Mouse (Mus musculus): ENCODE data around the gene Dnm1. TPM values are rescaled to one million over a fixed set of nuclear protein-coding genes. Genes with fewer than 3 reads are reported as not detected.
A peak's percentile ranks its signal among the peaks of the same experiment; 100 is the strongest.

The Dnm1 gene
- polyA plus RNA-seq, 1 experiment from 2014 or later: 4.7 TPM

- under 1% methylated on average over 29 of the region's 29 CpGs for WGBS
- H3K4me3 ChIP-seq (ENCODE audit: control insufficient read depth in 1 of 2, insufficient read depth in 1 of 2, low read depth in 1 of 2, low read length in 2 of 2): peak overlapping the region; percentile 74 to 88
- peak; percentile 42 for ATAC-seq (ENCODE audit: insufficient number of reproducible peaks, insufficient read depth, low FRiP score, low read depth)
- H3K4me2 ChIP-seq (ENCODE audit: low read length): peak overlapping the region; percentile 85
- peak overlapping the region; percentile 94 for H3K9ac ChIP-seq (ENCODE audit: low read length)
- H3K4me1 ChIP-seq (ENCODE audit: control insufficient read depth in 2 of 2, insufficient read depth in 2 of 2, low read length in 2 of 2): peaks cover 3 to 21% of the 10 kb centered on the region in 2 experiments
- H3K36me3 ChIP-seq (ENCODE audit: control insufficient read depth, insufficient read depth, low read length): peaks cover 43% of the 10 kb centered on the region
- no peaks in the 10 kb centered on the region for H3K9me3 ChIP-seq (ENCODE audit: control insufficient read depth, low read length)
- no peaks in the 10 kb centered on the region for H3K27me3 ChIP-seq (ENCODE audit: control insufficient read depth, insufficient read depth, low read length)
- H3K27ac ChIP-seq (replicated peaks in 1 of 2; ENCODE audit: control insufficient read depth in 1 of 2, insufficient read depth in 1 of 2, low read depth in 2 of 2, low read length in 2 of 2): peak overlapping the region; percentile 62 to 80
Observed at GRCm38 (mm10) chr2:32288371-32288931, 64.7 kb downstream of the Dnm1 start.

- Histone ChIP-seq H3K27me3 (ENCODE audit: control insufficient read depth, insufficient read depth, low read length) (no peaks in the 10 kb centered on the region), H3K36me3 (ENCODE audit: control insufficient read depth, insufficient read depth, low read length) (peaks cover 44% of the 10 kb centered on the region), H3K4me3 (ENCODE audit: control insufficient read depth in 1 of 2, insufficient read depth in 1 of 2, low read depth in 1 of 2, low read length in 2 of 2) (peak within 1 kb of the TSS; percentile 88 to 98), H3K4me2 (ENCODE audit: low read length) (peak within 1 kb of the TSS; percentile 92), H3K9ac (ENCODE audit: low read length) (peak within 1 kb of the TSS; percentile 94), H3K27ac (replicated peaks in 1 of 2; ENCODE audit: control insufficient read depth in 1 of 2, insufficient read depth in 1 of 2, low read depth in 2 of 2, low read length in 2 of 2) (peak within 1 kb of the TSS; percentile 64 to 80), H3K4me1 (ENCODE audit: control insufficient read depth in 2 of 2, insufficient read depth in 2 of 2, low read length in 2 of 2) (peaks cover 3 to 21% of the 10 kb centered on the region in 2 experiments), H3K9me3 (ENCODE audit: control insufficient read depth, low read length) (no peaks in the 10 kb centered on the region)
- under 1% methylated on average over 41 of the region's 41 CpGs for WGBS
- ATAC-seq (ENCODE audit: insufficient number of reproducible peaks, insufficient read depth, low FRiP score, low read depth): peak; percentile 99
Observed at GRCm38 (mm10) chr2:32287923-32288367, 65.2 kb downstream of the Dnm1 start, which contains the start of gene Swi5. Gene Swi5 (minus strand): TSS chr2:32288075.

- Histone ChIP-seq H3K27me3 (ENCODE audit: control insufficient read depth, insufficient read depth, low read length) (no peaks in the 10 kb centered on the region), H3K4me2 (ENCODE audit: low read length) (peak within 1 kb of the TSS; percentile 92), H3K4me1 (ENCODE audit: control insufficient read depth in 2 of 2, insufficient read depth in 2 of 2, low read length in 2 of 2) (peaks cover 5 to 26% of the 10 kb centered on the region in 2 experiments), H3K4me3 (ENCODE audit: control insufficient read depth in 1 of 2, insufficient read depth in 1 of 2, low read depth in 1 of 2, low read length in 2 of 2) (peak within 1 kb of the TSS; percentile 88 to 98), H3K9me3 (ENCODE audit: control insufficient read depth, low read length) (no peaks in the 10 kb centered on the region), H3K36me3 (ENCODE audit: control insufficient read depth, insufficient read depth, low read length) (peaks cover 44% of the 10 kb centered on the region), H3K27ac (replicated peaks in 1 of 2; ENCODE audit: control insufficient read depth in 1 of 2, insufficient read depth in 1 of 2, low read depth in 2 of 2, low read length in 2 of 2) (peak within 1 kb of the TSS; percentile 64 to 80), H3K9ac (ENCODE audit: low read length) (peak within 1 kb of the TSS; percentile 94)
- 0 out of 2 replicates have a peak, but pooled peaks have one; percentile 1 for ATAC-seq (ENCODE audit: insufficient number of reproducible peaks, insufficient read depth, low FRiP score, low read depth)
- WGBS: under 1% methylated on average over 23 of the region's 23 CpGs
Observed at GRCm38 (mm10) chr2:32287334-32287840, 65.8 kb downstream of the Dnm1 start, which contains the start of gene Golga2. Gene Golga2 (plus strand): TSS chr2:32287384.

GRCm38 (mm10) chr2:32283986-32284385, 69.2 kb downstream of the Dnm1 start:
- Histone ChIP-seq H3K27me3 (ENCODE audit: control insufficient read depth, insufficient read depth, low read length) (no peaks in the 10 kb centered on the region), H3K4me1 (ENCODE audit: control insufficient read depth in 2 of 2, insufficient read depth in 2 of 2, low read length in 2 of 2) (peaks cover 4 to 17% of the 10 kb centered on the region in 2 experiments), H3K9ac (ENCODE audit: low read length) (no peak overlapping the region), H3K9me3 (ENCODE audit: control insufficient read depth, low read length) (no peaks in the 10 kb centered on the region), H3K27ac (replicated peaks in 1 of 2; ENCODE audit: control insufficient read depth in 1 of 2, insufficient read depth in 1 of 2, low read depth in 2 of 2, low read length in 2 of 2) (no peak overlapping the region), H3K4me2 (ENCODE audit: low read length) (no peak overlapping the region), H3K4me3 (ENCODE audit: control insufficient read depth in 1 of 2, insufficient read depth in 1 of 2, low read depth in 1 of 2, low read length in 2 of 2) (no peak overlapping the region), H3K36me3 (ENCODE audit: control insufficient read depth, insufficient read depth, low read length) (peaks cover 68% of the 10 kb centered on the region)
- no peak for ATAC-seq (ENCODE audit: insufficient number of reproducible peaks, insufficient read depth, low FRiP score, low read depth)
- 93% methylated on average over 3 of the region's 3 CpGs for WGBS

- Histone ChIP-seq H3K27ac (replicated peaks in 1 of 2; ENCODE audit: control insufficient read depth in 1 of 2, insufficient read depth in 1 of 2, low read depth in 2 of 2, low read length in 2 of 2) (peak overlapping the region in 1 of 2 experiments; percentile 20; a peak in 1 of 4 replicates), H3K9me3 (ENCODE audit: control insufficient read depth, low read length) (no peaks in the 10 kb centered on the region), H3K27me3 (ENCODE audit: control insufficient read depth, insufficient read depth, low read length) (no peaks in the 10 kb centered on the region), H3K4me1 (ENCODE audit: control insufficient read depth in 2 of 2, insufficient read depth in 2 of 2, low read length in 2 of 2) (peaks cover 2 to 14% of the 10 kb centered on the region in 2 experiments; a peak in 3 of 4 replicates), H3K9ac (ENCODE audit: low read length) (no peak overlapping the region; the same call in 1 of the 2 replicates), H3K36me3 (ENCODE audit: control insufficient read depth, insufficient read depth, low read length) (peaks cover 81% of the 10 kb centered on the region), H3K4me2 (ENCODE audit: low read length) (no peak overlapping the region), H3K4me3 (ENCODE audit: control insufficient read depth in 1 of 2, insufficient read depth in 1 of 2, low read depth in 1 of 2, low read length in 2 of 2) (no peak overlapping the region)
- WGBS: 74% methylated on average over 1 of the region's 1 CpGs
- ATAC-seq (ENCODE audit: insufficient number of reproducible peaks, insufficient read depth, low FRiP score, low read depth): no peak
Observed at GRCm38 (mm10) chr2:32282727-32283126, 70.4 kb downstream of the Dnm1 start.

- Histone ChIP-seq H3K9ac (ENCODE audit: low read length) (no peak overlapping the region; the same call in 1 of the 2 replicates), H3K27me3 (ENCODE audit: control insufficient read depth, insufficient read depth, low read length) (no peaks in the 10 kb centered on the region), H3K36me3 (ENCODE audit: control insufficient read depth, insufficient read depth, low read length) (peaks cover 85% of the 10 kb centered on the region), H3K4me1 (ENCODE audit: control insufficient read depth in 2 of 2, insufficient read depth in 2 of 2, low read length in 2 of 2) (peaks cover 2 to 14% of the 10 kb centered on the region in 2 experiments; a peak in 3 of 4 replicates), H3K4me3 (ENCODE audit: control insufficient read depth in 1 of 2, insufficient read depth in 1 of 2, low read depth in 1 of 2, low read length in 2 of 2) (no peak overlapping the region), H3K4me2 (ENCODE audit: low read length) (no peak overlapping the region), H3K27ac (replicated peaks in 1 of 2; ENCODE audit: control insufficient read depth in 1 of 2, insufficient read depth in 1 of 2, low read depth in 2 of 2, low read length in 2 of 2) (peak overlapping the region in 1 of 2 experiments; percentile 20; a peak in 1 of 4 replicates), H3K9me3 (ENCODE audit: control insufficient read depth, low read length) (no peaks in the 10 kb centered on the region)
- 59% methylated on average over 2 of the region's 2 CpGs for WGBS
- ATAC-seq (ENCODE audit: insufficient number of reproducible peaks, insufficient read depth, low FRiP score, low read depth): no peak
Observed at GRCm38 (mm10) chr2:32282289-32282688, 70.8 kb downstream of the Dnm1 start.

- Histone ChIP-seq H3K9me3 (ENCODE audit: control insufficient read depth, low read length) (no peaks in the 10 kb centered on the region), H3K27ac (replicated peaks in 1 of 2; ENCODE audit: control insufficient read depth in 1 of 2, insufficient read depth in 1 of 2, low read depth in 2 of 2, low read length in 2 of 2) (no peak overlapping the region), H3K27me3 (ENCODE audit: control insufficient read depth, insufficient read depth, low read length) (no peaks in the 10 kb centered on the region), H3K36me3 (ENCODE audit: control insufficient read depth, insufficient read depth, low read length) (peaks cover 38% of the 10 kb centered on the region), H3K4me3 (ENCODE audit: control insufficient read depth in 1 of 2, insufficient read depth in 1 of 2, low read depth in 1 of 2, low read length in 2 of 2) (no peak overlapping the region), H3K9ac (ENCODE audit: low read length) (no peak overlapping the region), H3K4me2 (ENCODE audit: low read length) (no peak overlapping the region), H3K4me1 (ENCODE audit: control insufficient read depth in 2 of 2, insufficient read depth in 2 of 2, low read length in 2 of 2) (no peaks in the 10 kb centered on the region)
- ATAC-seq (ENCODE audit: insufficient number of reproducible peaks, insufficient read depth, low FRiP score, low read depth): no peak
- 49% methylated on average over 3 of the region's 3 CpGs for WGBS
Observed at GRCm38 (mm10) chr2:32275823-32276222, 77.3 kb downstream of the Dnm1 start.

Measured in heart, embryonic 14.5 days (tissue).